Mouse (Mus musculus) MEL (cell line): ENCODE data around the gene Abcd4. TPM values are rescaled to one million over a fixed set of nuclear protein-coding genes. Genes with fewer than 3 reads are reported as not detected.
A peak's percentile ranks its signal among the peaks of the same experiment; 100 is the strongest.

ENCODE experiments used
- DNase-seq: peaks from one replicate; pipeline ENCODE4 v3.0.0; 2011; ENCODE audit warnings: low read depth, low spot score
- H3K27ac ChIP-seq: 2 replicates; pipeline ENCODE4 v1.5.1; 2012; ENCODE audit warnings: low read depth, mild to moderate bottlenecking, control low read depth, low read length, moderate library complexity; ENCODE audit not compliant: control insufficient read depth
- H3K27me3 ChIP-seq, 2 experiments: fragments of 150-350 bp in 1 of 2; sonication (generic) in 1 of 2; 2 replicates each; pipeline ENCODE4 v1.6.1; 2012; ENCODE audit warnings: low read length in 2 of 2, mild to moderate bottlenecking in 2 of 2, improper control_type of control experiment in 1 of 2, moderate library complexity in 1 of 2; ENCODE audit not compliant: insufficient read depth in 2 of 2, control insufficient read depth in 1 of 2
- H3K36me3 ChIP-seq, 2 experiments: 2 replicates each; pipeline ENCODE4 v1.6.1; 2012 to 2014; ENCODE audit warnings: low read length in 2 of 2, improper control_type of control experiment in 1 of 2, inconsistent platforms in 1 of 2, mild to moderate bottlenecking in 1 of 2; ENCODE audit not compliant: insufficient read depth in 2 of 2, control insufficient read depth in 1 of 2
- H3K4me1 ChIP-seq, 2 experiments: fragments of 150-350 bp in 1 of 2; sonication (generic) in 1 of 2; 2 replicates each; pipeline ENCODE4 v1.6.1; 2012; ENCODE audit warnings: low read length in 2 of 2, improper control_type of control experiment in 1 of 2, mild to moderate bottlenecking in 1 of 2; ENCODE audit not compliant: insufficient read depth in 2 of 2, control insufficient read depth in 1 of 2
- H3K4me3 ChIP-seq, 2 experiments: fragments of 150-350 bp in 1 of 2; sonication (generic) in 1 of 2; 2 replicates each; pipeline ENCODE4 v1.5.1; 2012; ENCODE audit warnings: low read depth in 2 of 2, low read length in 2 of 2, mild to moderate bottlenecking in 2 of 2, moderate library complexity in 2 of 2, control low read depth in 1 of 2, improper control_type of control experiment in 1 of 2; ENCODE audit not compliant: control insufficient read depth in 1 of 2, insufficient read depth in 1 of 2
- H3K79me2 ChIP-seq: 2 replicates; pipeline ENCODE4 v1.6.1; 2012; ENCODE audit warnings: mild to moderate bottlenecking, low read length, moderate library complexity; ENCODE audit not compliant: control insufficient read depth, poor library complexity, insufficient read depth
- H3K9ac ChIP-seq: 2 replicates; pipeline ENCODE4 v1.6.1; 2012; ENCODE audit warnings: low read depth, mild to moderate bottlenecking, control low read depth, low read length, moderate library complexity; ENCODE audit not compliant: control insufficient read depth, poor library complexity, severe bottlenecking
- H3K9me3 ChIP-seq: fragments of 150-350 bp; sonication (generic); replicated peaks from 2 replicates; pipeline ENCODE4 v1.6.1; 2012; ENCODE audit warnings: mild to moderate bottlenecking, low read length, improper control_type of control experiment, moderate library complexity; ENCODE audit not compliant: insufficient read depth
- CHD1 ChIP-seq: IDR thresholded peaks from 2 replicates; pipeline ENCODE4 v1.6.1; 2012; ENCODE audit warnings: low read depth, mild to moderate bottlenecking, inconsistent platforms, low read length, improper control_type of control experiment
- CTCF ChIP-seq, 3 experiments: IDR thresholded peaks in 2 of 3; conservative IDR thresholded peaks in 1 of 3; 2 replicates each; pipeline ENCODE4 v1.5.1; 2011 to 2012; ENCODE audit warnings: low read length in 3 of 3, low read depth in 2 of 3, mild to moderate bottlenecking in 2 of 3, improper control_type of control experiment in 1 of 3, inconsistent platforms in 1 of 3, mixed read lengths in 1 of 3, moderate library complexity in 1 of 3; ENCODE audit not compliant: control insufficient read depth in 1 of 3, insufficient read depth in 1 of 3, poor library complexity in 1 of 3, severe bottlenecking in 1 of 3
- E2F4 ChIP-seq: IDR thresholded peaks from 2 replicates; pipeline ENCODE4 v1.6.1; 2011; ENCODE audit warnings: low read depth, low read length, improper control_type of control experiment, borderline replicate concordance
- EP300 ChIP-seq, 2 experiments: IDR thresholded peaks; 2 replicates each; pipeline ENCODE4 v1.6.1; 2011; ENCODE audit warnings: improper control_type of control experiment in 2 of 2, low read length in 2 of 2, low read depth in 1 of 2, mild to moderate bottlenecking in 1 of 2
- GABPA ChIP-seq: IDR thresholded peaks from 2 replicates; pipeline ENCODE4 v1.6.1; 2012; ENCODE audit warnings: low read depth, mild to moderate bottlenecking, inconsistent platforms, low read length, improper control_type of control experiment, moderate library complexity
- KAT2A ChIP-seq: conservative IDR thresholded peaks from 2 replicates; pipeline ENCODE4 v1.6.1; 2012; ENCODE audit warnings: low read depth, low read length, improper control_type of control experiment, inconsistent platforms
- MAX ChIP-seq: IDR thresholded peaks from 2 replicates; pipeline ENCODE4 v1.6.1; 2011; ENCODE audit warnings: low read length, improper control_type of control experiment
- MYB ChIP-seq: IDR thresholded peaks from 2 replicates; pipeline ENCODE4 v1.6.1; 2011; ENCODE audit warnings: mild to moderate bottlenecking, low read depth, low read length, improper control_type of control experiment
- POLR2A ChIP-seq, 2 experiments: IDR thresholded peaks; 2 replicates each; pipeline ENCODE4 v1.6.1; 2011 to 2012; ENCODE audit warnings: low read length in 2 of 2, mild to moderate bottlenecking in 2 of 2, control low read depth in 1 of 2, improper control_type of control experiment in 1 of 2, low read depth in 1 of 2, moderate library complexity in 1 of 2; ENCODE audit not compliant: control insufficient read depth in 1 of 2, insufficient read depth in 1 of 2, poor library complexity in 1 of 2
- POLR2AphosphoS5 ChIP-seq: IDR thresholded peaks from 2 replicates; pipeline ENCODE4 v1.6.1; 2012; ENCODE audit warnings: low read depth, borderline replicate concordance, mild to moderate bottlenecking, inconsistent platforms, low read length, moderate library complexity, mixed read lengths
- RAD21 ChIP-seq: IDR thresholded peaks from 2 replicates; pipeline ENCODE4 v1.6.1; 2011; ENCODE audit warnings: mild to moderate bottlenecking, low read depth, low read length, improper control_type of control experiment
- RCOR1 ChIP-seq: IDR thresholded peaks from 2 replicates; pipeline ENCODE4 v1.6.1; 2012; ENCODE audit warnings: low read depth, mild to moderate bottlenecking, inconsistent platforms, low read length, improper control_type of control experiment
- SIN3A ChIP-seq: IDR thresholded peaks from 2 replicates; pipeline ENCODE4 v1.6.1; 2012; ENCODE audit warnings: low read length, improper control_type of control experiment, inconsistent platforms
- SMC3 ChIP-seq: IDR thresholded peaks from 2 replicates; pipeline ENCODE4 v1.6.1; 2011; ENCODE audit warnings: low read depth, low read length, improper control_type of control experiment
- TCF12 ChIP-seq: IDR thresholded peaks from 2 replicates; pipeline ENCODE4 v1.6.1; 2014; ENCODE audit warnings: low read depth, mild to moderate bottlenecking, inconsistent platforms, low read length, improper control_type of control experiment, moderate library complexity
- UBTF ChIP-seq: IDR thresholded peaks from 2 replicates; pipeline ENCODE4 v1.6.1; 2012; ENCODE audit warnings: low read depth, mild to moderate bottlenecking, inconsistent platforms, low read length, improper control_type of control experiment, moderate library complexity, borderline replicate concordance; ENCODE audit not compliant: insufficient read depth
- USF1 ChIP-seq: IDR thresholded peaks from 2 replicates; pipeline ENCODE4 v1.6.1; 2014; ENCODE audit warnings: low read depth, mild to moderate bottlenecking, inconsistent platforms, low read length, improper control_type of control experiment, moderate library complexity
- ZMIZ1 ChIP-seq: IDR thresholded peaks from 2 replicates; pipeline ENCODE4 v1.6.1; 2012; ENCODE audit warnings: low read depth, mild to moderate bottlenecking, inconsistent platforms, low read length, improper control_type of control experiment, moderate library complexity
- ZNF384 ChIP-seq: IDR thresholded peaks from 2 replicates; pipeline ENCODE4 v1.6.1; 2012; ENCODE audit warnings: low read depth, mild to moderate bottlenecking, inconsistent platforms, low read length, improper control_type of control experiment
- polyA plus RNA-seq, 2 experiments: library from polyadenylated mRNA; stranded (reverse) in 1 of 2; unstranded in 1 of 2; fragments of >175 nt in 1 of 2; fragments of >200 nt in 1 of 2; gene quantifications; 2 replicates each; pipeline versions ENCODE4 v1.2.1 to v1.2.4; 2012; ENCODE audit warnings: low replicate concordance in 2 of 2, low read depth in 1 of 2; ENCODE audit not compliant: insufficient read length in 2 of 2, insufficient read depth in 1 of 2, missing spikeins in 1 of 2
- total RNA-seq: library from RNA; depleted of rRNA; stranded (reverse); fragments of 300-350 nt; gene quantifications from 2 replicates; pipeline ENCODE4 v1.2.3, GENCODE M21; 2012

Gene Abcd4
- total and polyA plus RNA-seq, 3 experiments, result 3.5 to 7.1 TPM; not detected in 1

DNA sequence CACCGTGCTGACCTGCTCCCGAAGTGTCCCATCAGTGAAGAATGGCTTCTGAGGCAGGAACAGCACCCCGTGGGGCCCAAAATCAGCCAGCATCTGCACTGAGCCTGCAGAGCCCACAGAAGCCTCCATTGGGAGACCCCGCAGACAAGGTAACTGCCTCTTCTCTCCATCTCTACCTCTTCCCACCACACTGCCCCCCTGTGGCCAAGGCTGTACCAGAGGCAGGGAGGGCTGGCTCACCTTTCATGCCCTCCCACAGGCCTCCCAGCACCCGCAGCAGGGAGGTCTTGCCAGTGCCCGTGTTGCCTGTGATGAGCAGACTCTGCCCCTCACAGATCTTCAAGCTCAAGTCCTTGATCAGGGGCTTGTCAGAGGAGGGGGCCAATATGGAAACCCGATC, 11.4 kb downstream of the Abcd4 start:
- Histone ChIP-seq H3K27ac (no peak overlapping the region), H3K4me1 (no peaks in the 10 kb centered on the region), H3K79me2 (no peaks in the 10 kb centered on the region), H3K4me3 (no peak overlapping the region), H3K36me3 (no peaks in the 10 kb centered on the region), H3K9me3 (no peaks in the 10 kb centered on the region), H3K9ac (no peak overlapping the region), H3K27me3 (no peaks in the 10 kb centered on the region)
- TF ChIP-seq RAD21 (no peak), TCF12 (no peak), SMC3 (peak; percentile 22; the same call in 1 of the 2 replicates), MYB (no peak), ZNF384 (no peak), MAX (no peak), POLR2A (IDR thresholded peaks at IDR 0.05; ENCODE audit: control insufficient read depth in 1 of 2, insufficient read depth in 1 of 2, low read depth in 1 of 2, low read length in 2 of 2, poor library complexity in 1 of 2) (no peak), KAT2A (no peak), UBTF (no peak), GABPA (no peak), CTCF (IDR thresholded peaks at IDR 0.05 in 2 of 3, conservative IDR thresholded peaks at IDR 0.05 in 1 of 3; ENCODE audit: control insufficient read depth in 1 of 3, insufficient read depth in 1 of 3, low read depth in 2 of 3, low read length in 3 of 3, poor library complexity in 1 of 3, severe bottlenecking in 1 of 3) (peak; percentile 35 to 77 (median 57)), EP300 (IDR thresholded peaks at IDR 0.05; ENCODE audit: low read depth in 1 of 2, low read length in 2 of 2) (no peak)
- peak; percentile 20 for DNase-seq

DNA sequence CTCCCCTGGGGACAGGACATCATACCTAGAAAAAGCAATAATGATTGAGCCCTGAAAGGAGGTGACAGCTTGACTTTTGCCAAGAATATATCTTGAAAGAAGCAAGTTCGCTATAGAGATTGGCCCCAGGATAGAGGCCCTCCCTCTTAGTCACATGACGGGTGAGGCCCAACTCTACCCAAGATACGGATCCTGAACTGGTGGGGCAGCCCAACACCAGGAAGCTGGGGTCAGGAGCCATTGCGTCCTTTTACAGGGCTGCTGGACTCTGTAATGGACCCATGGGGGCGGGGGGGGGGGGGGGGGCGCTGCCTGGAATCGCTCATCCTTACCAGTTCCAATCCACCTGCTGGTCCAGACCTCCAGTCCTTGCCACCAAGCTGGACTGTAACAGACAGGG, 13.2 kb downstream of the Abcd4 start:
- Histone ChIP-seq H3K9ac (no peak overlapping the region), H3K4me3 (no peak overlapping the region), H3K9me3 (no peaks in the 10 kb centered on the region), H3K79me2 (no peaks in the 10 kb centered on the region), H3K4me1 (no peaks in the 10 kb centered on the region), H3K36me3 (no peaks in the 10 kb centered on the region), H3K27ac (no peak overlapping the region), H3K27me3 (no peaks in the 10 kb centered on the region)
- no peak for TF ChIP-seq POLR2AphosphoS5
- TF ChIP-seq POLR2A (IDR thresholded peaks at IDR 0.05; ENCODE audit: control insufficient read depth in 1 of 2, insufficient read depth in 1 of 2, low read depth in 1 of 2, low read length in 2 of 2, poor library complexity in 1 of 2), result no peak
- no peak for TF ChIP-seq CHD1
- no peak for TF ChIP-seq UBTF
- no peak for TF ChIP-seq ZMIZ1
- no peak for DNase-seq

DNA sequence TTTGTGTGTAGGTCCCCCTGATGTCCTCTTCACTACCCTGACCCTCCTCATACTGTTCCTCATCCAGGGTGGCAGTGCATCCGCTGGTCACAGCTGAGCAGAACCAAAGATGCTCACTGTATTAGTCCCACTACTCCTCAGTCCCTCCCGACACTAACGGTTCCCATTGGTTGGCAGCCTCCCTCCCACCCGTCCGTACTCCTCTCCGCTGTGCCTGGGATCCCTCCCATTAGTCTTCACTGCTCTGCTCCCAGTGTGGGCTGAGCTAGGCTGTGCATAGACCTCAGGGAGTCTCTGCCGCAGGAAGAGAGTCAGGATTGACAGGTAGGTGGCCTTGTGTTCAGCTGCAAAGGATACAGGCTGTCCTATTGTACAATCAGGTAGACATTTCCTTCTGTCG, 18.9 kb downstream of the Abcd4 start:
- Histone ChIP-seq H3K27ac (no peak overlapping the region), H3K27me3 (no peaks in the 10 kb centered on the region; a peak in 2 of 4 replicates)
- TF ChIP-seq E2F4 (no peak), MYB (no peak), SMC3 (no peak), RCOR1 (no peak), USF1 (no peak), CTCF (IDR thresholded peaks at IDR 0.05 in 2 of 3, conservative IDR thresholded peaks at IDR 0.05 in 1 of 3; ENCODE audit: control insufficient read depth in 1 of 3, insufficient read depth in 1 of 3, low read depth in 2 of 3, low read length in 3 of 3, poor library complexity in 1 of 3, severe bottlenecking in 1 of 3) (no peak), KAT2A (no peak), MAX (no peak), GABPA (no peak), SIN3A (no peak)
- TF ChIP-seq, all 39 proteins: peak for 0
- H3K9ac ChIP-seq, result no peak overlapping the region
- H3K4me3 ChIP-seq, result no peak overlapping the region
- H3K79me2 ChIP-seq, result no peaks in the 10 kb centered on the region
- no peaks in the 10 kb centered on the region for H3K9me3 ChIP-seq
- DNase-seq, result no peak
- no peaks in the 10 kb centered on the region for H3K4me1 ChIP-seq
- H3K36me3 ChIP-seq, result no peaks in the 10 kb centered on the region
